Mouse (Mus musculus): ENCODE measurements around the gene Gm36245.

- TF ChIP-seq CTCF (IDR thresholded peaks at IDR 0.05; ENCODE audit: control insufficient read depth, insufficient read depth, insufficient read length), result no peak
- TF ChIP-seq CEBPB (IDR thresholded peaks at IDR 0.05; ENCODE audit: low read depth), result no peak
- TF ChIP-seq MYOG (IDR thresholded peaks at IDR 0.05; ENCODE audit: control insufficient read depth, extremely low read depth, insufficient read length), result no peak
- TF ChIP-seq MAX (IDR thresholded peaks at IDR 0.05), result no peak
- no peak for TF ChIP-seq USF1 (IDR thresholded peaks at IDR 0.05; ENCODE audit: low read depth)
- TF ChIP-seq MYOD1 (IDR thresholded peaks at IDR 0.05; ENCODE audit: control insufficient read depth, insufficient read length, low read depth), result no peak
- no peak for TF ChIP-seq FOSL1 (IDR thresholded peaks at IDR 0.05; ENCODE audit: insufficient read depth, low read length, poor library complexity, severe bottlenecking)
These were observed 20.3 kb upstream of the Gm36245 start for GRCm38 (mm10) chr15:77578801-77579200.

All from C2C12 (cell line).